Mouse (Mus musculus): ENCODE data around the gene Atg9b. TPM values are rescaled to one million over a fixed set of nuclear protein-coding genes. Genes with fewer than 3 reads are reported as not detected.
A peak's percentile ranks its signal among the peaks of the same experiment; 100 is the strongest.

Gene Atg9b
- polyA plus RNA-seq, 1 experiment from 2014 or later: 0.75 TPM

DNA sequence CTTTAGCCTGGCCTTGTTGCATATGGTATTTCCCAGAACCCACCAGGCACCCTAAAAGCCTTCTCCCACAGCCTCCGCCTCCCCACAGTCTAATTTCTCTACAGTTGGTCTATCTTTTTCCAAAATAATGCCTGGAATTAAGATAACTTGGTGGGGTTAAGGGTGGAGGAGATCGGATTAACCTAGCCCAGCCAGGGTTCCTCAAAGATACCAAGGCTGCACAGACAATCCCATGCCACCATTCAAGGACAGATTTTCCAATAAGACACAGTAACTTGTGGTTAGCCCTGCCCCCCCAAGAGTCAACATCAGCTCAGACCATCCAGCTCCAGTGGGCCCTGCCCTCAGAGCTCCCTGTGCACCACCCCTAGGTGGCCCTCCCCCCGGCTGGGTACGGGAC is 11.4 kb downstream of the Atg9b start:
- 0 out of 2 replicates have a peak, but pooled peaks cover 4% of the 10 kb centered on the region for H3K27me3 ChIP-seq (replicated peaks; ENCODE audit: control insufficient read depth, insufficient read depth, low read length)
- H3K9ac ChIP-seq (ENCODE audit: low read depth, low read length): no peak overlapping the region
- 89% methylated on average over 4 of the region's 4 CpGs for WGBS
- H3K4me1 ChIP-seq (ENCODE audit: control insufficient read depth, insufficient read depth, low read length): peaks cover 7% of the 10 kb centered on the region
- no peaks in the 10 kb centered on the region for H3K36me3 ChIP-seq (ENCODE audit: control insufficient read depth, insufficient read depth, low read length)
- no peak for DNase-seq (ENCODE audit: low spot score)
- H3K4me3 ChIP-seq (ENCODE audit: low read depth, low read length): no peak overlapping the region
- no peak overlapping the region for H3K27ac ChIP-seq (replicated peaks; ENCODE audit: low read depth, low read length)
- H3K9me3 ChIP-seq (ENCODE audit: control insufficient read depth, low read length): no peaks in the 10 kb centered on the region
- ATAC-seq (ENCODE audit: low read depth): no peak
- H3K4me2 ChIP-seq (ENCODE audit: low read depth, low read length): no peak overlapping the region

DNA sequence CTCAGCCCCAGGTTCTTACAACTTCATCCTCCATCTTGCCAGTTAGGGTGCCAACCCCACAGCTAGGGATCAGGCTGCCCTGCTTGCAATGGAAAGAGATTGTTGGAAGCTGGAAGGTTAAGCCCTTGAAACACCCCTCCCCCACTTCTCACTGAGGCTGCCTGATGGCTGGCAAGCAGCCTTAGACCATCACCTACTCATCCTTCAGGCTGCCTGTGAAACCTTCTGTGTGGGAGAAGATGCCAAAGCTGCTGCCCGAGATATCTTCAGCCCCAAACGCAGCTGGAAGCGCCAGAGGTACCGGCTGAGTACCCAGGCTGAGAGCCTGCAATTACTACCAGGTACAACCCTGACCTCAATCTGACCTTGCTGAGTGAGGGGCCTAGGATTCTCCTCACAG is 12.4 kb downstream of the Atg9b start:
- H3K4me2 ChIP-seq (ENCODE audit: low read depth, low read length): no peak overlapping the region
- no peaks in the 10 kb centered on the region for H3K27me3 ChIP-seq (replicated peaks; ENCODE audit: control insufficient read depth, insufficient read depth, low read length)
- DNase-seq (ENCODE audit: low spot score) (no peak), ATAC-seq (ENCODE audit: low read depth) (no peak)
- no peaks in the 10 kb centered on the region for H3K9me3 ChIP-seq (ENCODE audit: control insufficient read depth, low read length)
- no peak overlapping the region for H3K9ac ChIP-seq (ENCODE audit: low read depth, low read length)
- no peaks in the 10 kb centered on the region for H3K36me3 ChIP-seq (ENCODE audit: control insufficient read depth, insufficient read depth, low read length)
- H3K4me1 ChIP-seq (ENCODE audit: control insufficient read depth, insufficient read depth, low read length): peaks cover 6% of the 10 kb centered on the region
- 71% methylated on average over 4 of the region's 4 CpGs for WGBS
- no peak overlapping the region for H3K4me3 ChIP-seq (ENCODE audit: low read depth, low read length)
- H3K27ac ChIP-seq (replicated peaks; ENCODE audit: low read depth, low read length): no peak overlapping the region

DNA sequence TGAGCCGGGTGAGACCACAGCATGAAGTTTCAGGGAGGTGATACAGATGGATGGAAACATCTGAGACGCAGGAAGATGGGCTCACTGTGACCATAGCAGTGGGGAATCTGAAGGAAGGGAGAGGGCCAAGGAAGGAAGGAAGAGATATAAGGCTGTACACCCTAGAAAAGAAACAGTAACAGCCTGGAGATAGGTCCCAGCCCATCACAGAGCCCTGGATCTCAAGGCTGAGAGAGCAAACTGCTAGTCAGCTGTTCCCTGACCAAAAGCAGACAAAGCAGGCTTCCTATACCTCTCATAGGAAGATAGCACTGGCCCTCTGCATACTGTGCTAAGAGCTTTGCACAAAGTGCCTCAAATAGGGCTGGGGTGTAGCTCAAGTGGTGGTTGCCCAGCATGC is 13.2 kb downstream of the Atg9b start:
- Histone ChIP-seq H3K4me3 (ENCODE audit: low read depth, low read length) (no peak overlapping the region), H3K9ac (ENCODE audit: low read depth, low read length) (no peak overlapping the region), H3K4me2 (ENCODE audit: low read depth, low read length) (no peak overlapping the region), H3K27ac (replicated peaks; ENCODE audit: low read depth, low read length) (no peak overlapping the region), H3K4me1 (ENCODE audit: control insufficient read depth, insufficient read depth, low read length) (peaks cover under 1% of the 10 kb centered on the region; the same call in 1 of the 2 replicates), H3K9me3 (ENCODE audit: control insufficient read depth, low read length) (no peaks in the 10 kb centered on the region), H3K36me3 (ENCODE audit: control insufficient read depth, insufficient read depth, low read length) (no peaks in the 10 kb centered on the region), H3K27me3 (replicated peaks; ENCODE audit: control insufficient read depth, insufficient read depth, low read length) (no peaks in the 10 kb centered on the region)
- DNase-seq (ENCODE audit: low spot score) (no peak), ATAC-seq (ENCODE audit: low read depth) (no peak)
- WGBS: 72% methylated on average over 2 of the region's 2 CpGs

DNA sequence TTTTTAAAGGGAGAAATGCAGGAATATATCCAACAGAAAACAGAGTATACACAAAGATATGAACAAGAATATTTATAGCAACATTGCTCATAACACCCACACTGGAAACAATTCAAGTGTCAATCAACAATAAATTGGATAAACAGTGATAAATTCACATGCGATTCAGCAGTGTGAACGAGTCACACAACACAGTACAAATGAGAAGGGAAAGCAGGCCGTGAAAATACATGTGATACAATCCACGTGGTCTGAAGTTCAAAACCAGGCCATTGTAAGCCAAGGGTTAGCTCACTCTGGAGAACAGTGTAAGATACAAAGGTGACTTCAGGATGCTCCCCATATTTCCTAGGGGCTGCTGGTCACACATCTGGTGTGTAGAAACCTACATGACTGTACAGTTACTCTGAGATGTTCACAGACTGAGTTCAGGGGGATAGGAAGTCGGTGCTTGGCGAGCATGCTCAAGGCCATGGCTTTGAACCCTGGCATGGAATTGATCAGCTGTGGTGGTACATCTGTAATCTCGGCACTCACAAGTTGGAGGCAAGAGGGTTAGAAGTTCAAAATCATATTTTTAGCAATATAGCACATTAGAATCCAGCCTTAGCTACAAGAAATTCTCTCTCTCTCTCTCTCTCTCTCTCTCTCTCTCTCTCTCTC is 17.1 kb downstream of the Atg9b start:
- no peaks in the 10 kb centered on the region for H3K9me3 ChIP-seq (ENCODE audit: control insufficient read depth, low read length)
- H3K4me3 ChIP-seq (ENCODE audit: low read depth, low read length): no peak overlapping the region
- H3K4me2 ChIP-seq (ENCODE audit: low read depth, low read length): no peak overlapping the region
- DNase-seq (ENCODE audit: low spot score): no peak
- 61% methylated on average over 7 of the region's 7 CpGs for WGBS
- no peak for ATAC-seq (ENCODE audit: low read depth)
- no peaks in the 10 kb centered on the region for H3K36me3 ChIP-seq (ENCODE audit: control insufficient read depth, insufficient read depth, low read length)
- H3K27ac ChIP-seq (replicated peaks; ENCODE audit: low read depth, low read length): no peak overlapping the region
- no peaks in the 10 kb centered on the region for H3K27me3 ChIP-seq (replicated peaks; ENCODE audit: control insufficient read depth, insufficient read depth, low read length)
- no peaks in the 10 kb centered on the region for H3K4me1 ChIP-seq (ENCODE audit: control insufficient read depth, insufficient read depth, low read length)
- H3K9ac ChIP-seq (ENCODE audit: low read depth, low read length): no peak overlapping the region

DNA sequence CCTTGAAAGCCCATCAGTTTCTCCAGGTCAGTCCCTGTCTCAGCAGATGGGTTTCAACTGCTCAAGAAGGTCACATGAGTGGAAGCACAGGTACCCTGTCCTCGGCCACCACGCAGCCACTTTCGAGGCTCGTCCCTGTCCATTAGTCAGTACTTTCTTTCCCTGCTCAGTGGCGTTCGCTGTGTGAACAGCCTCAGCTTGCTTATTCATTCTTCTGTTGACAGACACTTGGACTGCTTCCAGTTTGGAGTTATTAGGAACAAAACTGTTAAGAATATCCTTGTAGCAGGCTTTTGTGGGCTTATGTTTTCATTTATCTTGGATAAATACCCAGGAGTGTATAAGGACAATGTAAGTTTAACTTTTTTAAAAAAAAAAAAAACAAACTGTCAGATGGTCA is 17.7 kb downstream of the Atg9b start:
- Histone ChIP-seq H3K27me3 (replicated peaks; ENCODE audit: control insufficient read depth, insufficient read depth, low read length) (no peaks in the 10 kb centered on the region), H3K9me3 (ENCODE audit: control insufficient read depth, low read length) (no peaks in the 10 kb centered on the region), H3K27ac (replicated peaks; ENCODE audit: low read depth, low read length) (no peak overlapping the region), H3K4me3 (ENCODE audit: low read depth, low read length) (no peak overlapping the region), H3K4me1 (ENCODE audit: control insufficient read depth, insufficient read depth, low read length) (no peaks in the 10 kb centered on the region), H3K4me2 (ENCODE audit: low read depth, low read length) (no peak overlapping the region), H3K9ac (ENCODE audit: low read depth, low read length) (no peak overlapping the region), H3K36me3 (ENCODE audit: control insufficient read depth, insufficient read depth, low read length) (no peaks in the 10 kb centered on the region)
- WGBS: 39% methylated on average over 6 of the region's 6 CpGs
- peak; percentile 86 for DNase-seq (ENCODE audit: low spot score)
- no peak for ATAC-seq (ENCODE audit: low read depth)

DNA sequence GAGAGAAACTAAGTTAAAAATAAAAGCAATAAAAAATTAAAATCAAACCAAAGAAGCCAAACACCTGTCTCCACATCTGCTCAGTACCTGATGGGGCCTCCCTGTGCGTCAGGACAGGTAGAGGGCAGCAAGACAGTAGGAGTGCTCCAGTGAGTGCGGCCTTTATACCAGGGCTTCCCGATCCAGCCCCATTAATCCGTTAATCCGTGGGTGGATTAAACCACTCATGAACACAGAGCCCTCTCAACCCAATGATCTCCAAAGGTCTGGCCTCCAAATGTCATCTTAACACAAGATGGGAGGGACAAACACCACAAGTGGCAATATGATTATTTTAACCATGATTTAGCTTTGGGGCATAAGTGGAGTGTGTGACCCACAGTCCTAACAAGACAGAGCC is 18.1 kb downstream of the Atg9b start:
- H3K9me3 ChIP-seq (ENCODE audit: control insufficient read depth, low read length): no peaks in the 10 kb centered on the region
- WGBS: 66% methylated on average over 5 of the region's 5 CpGs
- no peak overlapping the region for H3K27ac ChIP-seq (replicated peaks; ENCODE audit: low read depth, low read length)
- H3K4me1 ChIP-seq (ENCODE audit: control insufficient read depth, insufficient read depth, low read length): no peaks in the 10 kb centered on the region
- H3K27me3 ChIP-seq (replicated peaks; ENCODE audit: control insufficient read depth, insufficient read depth, low read length): no peaks in the 10 kb centered on the region
- ATAC-seq (ENCODE audit: low read depth) (no peak), DNase-seq (ENCODE audit: low spot score) (no peak)
- no peak overlapping the region for H3K9ac ChIP-seq (ENCODE audit: low read depth, low read length)
- H3K36me3 ChIP-seq (ENCODE audit: control insufficient read depth, insufficient read depth, low read length): no peaks in the 10 kb centered on the region
- no peak overlapping the region for H3K4me3 ChIP-seq (ENCODE audit: low read depth, low read length)
- H3K4me2 ChIP-seq (ENCODE audit: low read depth, low read length): no peak overlapping the region

DNA sequence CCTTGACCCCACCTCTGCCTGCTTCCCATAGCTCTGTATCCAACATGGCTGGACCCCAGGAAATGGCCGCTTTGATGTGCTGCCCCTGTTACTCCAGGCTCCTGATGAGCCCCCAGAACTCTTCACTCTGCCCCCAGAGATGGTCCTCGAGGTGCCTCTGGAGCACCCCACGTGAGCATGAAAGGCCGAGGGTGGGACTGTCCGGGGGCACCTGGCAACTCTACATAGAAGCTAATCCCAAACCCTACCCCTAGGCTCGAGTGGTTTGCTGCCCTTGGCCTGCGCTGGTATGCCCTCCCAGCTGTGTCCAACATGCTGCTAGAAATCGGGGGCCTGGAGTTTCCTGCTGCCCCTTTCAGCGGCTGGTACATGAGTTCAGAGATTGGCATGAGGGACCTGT is 22.2 kb downstream of the Atg9b start:
- WGBS: 81% methylated on average over 9 of the region's 9 CpGs
- H3K36me3 ChIP-seq (ENCODE audit: control insufficient read depth, insufficient read depth, low read length): no peaks in the 10 kb centered on the region

DNA sequence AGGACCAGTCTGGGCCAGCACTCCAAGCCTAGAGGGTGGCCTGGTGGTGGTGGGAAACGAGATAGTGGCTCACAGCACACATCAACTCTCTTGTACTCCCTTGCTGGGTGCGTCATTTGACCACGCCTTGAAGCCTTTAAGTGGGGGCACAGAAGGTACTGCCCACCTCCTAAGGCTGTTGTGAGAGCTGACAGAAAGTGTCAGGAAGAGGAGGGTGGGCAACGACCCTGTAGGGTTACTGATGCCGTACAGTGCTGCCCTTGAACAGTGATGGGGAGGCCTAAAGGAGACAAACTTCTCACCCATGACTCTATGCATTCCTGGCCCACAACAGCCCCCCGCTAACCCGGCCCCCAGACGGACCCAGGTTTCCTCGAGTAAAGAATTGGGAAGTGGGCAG is 25.5 kb downstream of the Atg9b start:
- Histone ChIP-seq H3K4me3 (ENCODE audit: low read depth, low read length) (no peak overlapping the region), H3K4me2 (ENCODE audit: low read depth, low read length) (no peak overlapping the region), H3K27me3 (replicated peaks; ENCODE audit: control insufficient read depth, insufficient read depth, low read length) (no peaks in the 10 kb centered on the region), H3K36me3 (ENCODE audit: control insufficient read depth, insufficient read depth, low read length) (no peaks in the 10 kb centered on the region), H3K4me1 (ENCODE audit: control insufficient read depth, insufficient read depth, low read length) (no peaks in the 10 kb centered on the region), H3K9ac (ENCODE audit: low read depth, low read length) (no peak overlapping the region), H3K9me3 (ENCODE audit: control insufficient read depth, low read length) (no peaks in the 10 kb centered on the region), H3K27ac (replicated peaks; ENCODE audit: low read depth, low read length) (no peak overlapping the region)
- ATAC-seq (ENCODE audit: low read depth) (no peak), DNase-seq (ENCODE audit: low spot score) (no peak)
- WGBS: 84% methylated on average over 9 of the region's 9 CpGs

More for the DNA sequence above, 22.2 kb downstream of the Atg9b start:
- H3K27ac ChIP-seq (replicated peaks; ENCODE audit: low read depth, low read length): no peak overlapping the region
- no peak overlapping the region for H3K4me3 ChIP-seq (ENCODE audit: low read depth, low read length)
- no peak overlapping the region for H3K9ac ChIP-seq (ENCODE audit: low read depth, low read length)
- ATAC-seq (ENCODE audit: low read depth) (no peak), DNase-seq (ENCODE audit: low spot score) (no peak)
- no peak overlapping the region for H3K4me2 ChIP-seq (ENCODE audit: low read depth, low read length)
- no peaks in the 10 kb centered on the region for H3K27me3 ChIP-seq (replicated peaks; ENCODE audit: control insufficient read depth, insufficient read depth, low read length)
- no peaks in the 10 kb centered on the region for H3K4me1 ChIP-seq (ENCODE audit: control insufficient read depth, insufficient read depth, low read length)
- no peaks in the 10 kb centered on the region for H3K9me3 ChIP-seq (ENCODE audit: control insufficient read depth, low read length)

DNA sequence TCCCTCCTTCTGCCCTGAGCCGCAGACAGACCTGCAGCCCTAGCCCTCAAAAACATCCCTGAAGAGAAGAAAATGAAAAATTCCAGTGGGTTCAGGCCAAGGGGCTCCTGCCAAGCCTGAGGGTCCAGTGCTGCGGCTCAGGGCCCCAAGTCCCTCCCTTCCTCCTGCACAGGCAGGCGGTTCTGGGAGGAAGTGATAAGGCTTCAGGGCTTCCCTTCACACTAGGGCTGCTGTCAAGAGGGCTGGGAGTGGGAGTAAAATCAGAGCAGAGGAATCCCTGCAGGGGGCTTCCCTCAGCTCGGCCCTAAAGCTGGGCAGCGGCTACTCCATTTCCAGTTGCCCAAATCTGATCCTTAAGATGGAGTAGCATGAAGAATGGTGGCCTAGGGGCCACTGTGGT is 26.4 kb downstream of the Atg9b start:
- no peak overlapping the region for H3K4me2 ChIP-seq (ENCODE audit: low read depth, low read length)
- no peaks in the 10 kb centered on the region for H3K9me3 ChIP-seq (ENCODE audit: control insufficient read depth, low read length)
- no peak overlapping the region for H3K4me3 ChIP-seq (ENCODE audit: low read depth, low read length)
- no peak for DNase-seq (ENCODE audit: low spot score)
- WGBS: 19% methylated on average over 3 of the region's 5 CpGs
- no peak overlapping the region for H3K27ac ChIP-seq (replicated peaks; ENCODE audit: low read depth, low read length)
- ATAC-seq (ENCODE audit: low read depth): no peak
- no peaks in the 10 kb centered on the region for H3K27me3 ChIP-seq (replicated peaks; ENCODE audit: control insufficient read depth, insufficient read depth, low read length)
- H3K9ac ChIP-seq (ENCODE audit: low read depth, low read length): no peak overlapping the region
- no peaks in the 10 kb centered on the region for H3K36me3 ChIP-seq (ENCODE audit: control insufficient read depth, insufficient read depth, low read length)
- H3K4me1 ChIP-seq (ENCODE audit: control insufficient read depth, insufficient read depth, low read length): no peaks in the 10 kb centered on the region
